Mouse (Mus musculus) kidney, adult 2 months (tissue): ENCODE data around the gene Lipc. TPM values are rescaled to one million over a fixed set of nuclear protein-coding genes. Genes with fewer than 3 reads are reported as not detected.

Experiments used
- DNase-seq: peaks from one replicate; pipeline ENCODE4 v3.0.0; 2021
- H3K27ac ChIP-seq: fragments of 200-500 bp; 2 replicates; pipeline ENCODE4 v1.5.1; 2012; ENCODE audit warnings: low read depth, low read length, control low read depth, inconsistent platforms; ENCODE audit not compliant: insufficient read depth
- H3K27me3 ChIP-seq: fragments of 200-500 bp; replicated peaks from 2 replicates; pipeline ENCODE4 v1.6.1; 2012; ENCODE audit warnings: mild to moderate bottlenecking, moderate library complexity, low read length, inconsistent platforms; ENCODE audit not compliant: control insufficient read depth, insufficient read depth
- H3K36me3 ChIP-seq: fragments of 200-500 bp; 2 replicates; pipeline ENCODE4 v1.6.1; 2012; ENCODE audit warnings: mild to moderate bottlenecking, moderate library complexity, low read length, inconsistent platforms; ENCODE audit not compliant: control insufficient read depth, insufficient read depth
- H3K4me1 ChIP-seq: fragments of 200-500 bp; 2 replicates; pipeline ENCODE4 v1.6.1; 2011; ENCODE audit warnings: low read length; ENCODE audit not compliant: control insufficient read depth, insufficient read depth
- H3K4me3 ChIP-seq: fragments of 200-500 bp; 2 replicates; pipeline ENCODE4 v1.5.1; 2011; ENCODE audit warnings: mild to moderate bottlenecking, low read depth, low read length, control low read depth; ENCODE audit not compliant: insufficient read depth
- CTCF ChIP-seq: fragments of 200-500 bp; conservative IDR thresholded peaks from 2 replicates; pipeline ENCODE4 v1.5.1; 2011; ENCODE audit warnings: low read depth, mild to moderate bottlenecking, control low read depth, low read length, moderate library complexity, mixed read lengths; ENCODE audit not compliant: insufficient read depth, insufficient read length
- POLR2A ChIP-seq: fragments of 200-500 bp; IDR thresholded peaks from one replicate; pipeline ENCODE4 v1.6.1; 2011; ENCODE audit warnings: low read depth, low read length, control low read depth
- WGBS: fragments of 180-500 bp; shearing (Covaris S2); methylation state at CpG from one replicate; pipeline ENCODE4 v1.1.7; 2018; 5-methylcytosine and 5-hydroxymethylcytosine counted together
- polyA plus RNA-seq: library from polyadenylated mRNA; depleted of rRNA; stranded (reverse); fragments of >200 nt; gene quantifications from 2 replicates; pipeline ENCODE4 v1.2.3, GENCODE M21; 2012

Gene Lipc
- polyA plus RNA-seq, 1 experiment = 0.58 TPM

GRCm38 (mm10) chr9:70915356-70915685 lies 36.7 kb downstream of the Lipc start:
- Histone ChIP-seq H3K27ac (no peak overlapping the region), H3K27me3 (no peaks in the 10 kb centered on the region), H3K4me3 (no peak overlapping the region), H3K36me3 (no peaks in the 10 kb centered on the region), H3K4me1 (no peaks in the 10 kb centered on the region)
- no peak for DNase-seq
- WGBS = 84% methylated on average over 2 of the region's 2 CpGs
- no peak for TF ChIP-seq POLR2A
- no peak for TF ChIP-seq CTCF

- H3K27me3 ChIP-seq = no peaks in the 10 kb centered on the region
- no peak overlapping the region for H3K4me3 ChIP-seq
- TF ChIP-seq POLR2A (no peak), CTCF (0 out of 2 replicates have a peak, but pooled peaks have one; percentile 22)
- no peaks in the 10 kb centered on the region for H3K4me1 ChIP-seq
- H3K36me3 ChIP-seq = no peaks in the 10 kb centered on the region
- no peak overlapping the region for H3K27ac ChIP-seq
- 66% methylated on average over 10 of the region's 10 CpGs for WGBS
- DNase-seq = no peak
Measured at GRCm38 (mm10) chr9:70914659-70915355, 37.2 kb downstream of the Lipc start.

DNA sequence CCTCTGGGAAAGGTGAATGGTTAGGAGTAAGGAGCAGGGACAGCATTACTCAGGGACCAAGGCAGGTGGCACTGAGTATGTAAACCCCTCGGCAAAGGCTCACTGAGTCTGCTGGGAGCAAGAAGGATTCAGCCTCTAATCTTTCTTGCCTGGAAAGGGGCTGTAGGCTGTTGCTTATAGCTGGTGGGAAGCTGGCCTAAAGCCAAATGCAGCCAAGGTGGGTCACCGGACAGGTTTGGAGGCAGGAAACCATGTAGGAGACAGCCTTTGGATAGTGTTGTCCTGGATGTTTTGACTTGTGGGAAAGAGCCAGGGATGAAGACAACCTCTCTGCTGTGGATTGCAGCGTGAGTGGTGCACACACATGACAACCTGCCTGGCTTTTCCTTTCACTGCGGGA lies 40.9 kb downstream of the Lipc start:
- Histone ChIP-seq H3K4me3 (no peak overlapping the region), H3K4me1 (no peaks in the 10 kb centered on the region), H3K36me3 (no peaks in the 10 kb centered on the region), H3K27ac (no peak overlapping the region), H3K27me3 (no peaks in the 10 kb centered on the region)
- WGBS = 46% methylated on average over 4 of the region's 4 CpGs
- DNase-seq = no peak
- TF ChIP-seq CTCF = no peak
- TF ChIP-seq POLR2A = no peak

GRCm38 (mm10) chr9:70910351-70910750 lies 41.7 kb downstream of the Lipc start:
- peak; percentile 51 for DNase-seq
- no peak overlapping the region for H3K27ac ChIP-seq
- no peaks in the 10 kb centered on the region for H3K27me3 ChIP-seq
- no peaks in the 10 kb centered on the region for H3K4me1 ChIP-seq
- 57% methylated on average over 6 of the region's 6 CpGs for WGBS
- H3K4me3 ChIP-seq = no peak overlapping the region
- no peak for TF ChIP-seq POLR2A
- H3K36me3 ChIP-seq = no peaks in the 10 kb centered on the region

DNA sequence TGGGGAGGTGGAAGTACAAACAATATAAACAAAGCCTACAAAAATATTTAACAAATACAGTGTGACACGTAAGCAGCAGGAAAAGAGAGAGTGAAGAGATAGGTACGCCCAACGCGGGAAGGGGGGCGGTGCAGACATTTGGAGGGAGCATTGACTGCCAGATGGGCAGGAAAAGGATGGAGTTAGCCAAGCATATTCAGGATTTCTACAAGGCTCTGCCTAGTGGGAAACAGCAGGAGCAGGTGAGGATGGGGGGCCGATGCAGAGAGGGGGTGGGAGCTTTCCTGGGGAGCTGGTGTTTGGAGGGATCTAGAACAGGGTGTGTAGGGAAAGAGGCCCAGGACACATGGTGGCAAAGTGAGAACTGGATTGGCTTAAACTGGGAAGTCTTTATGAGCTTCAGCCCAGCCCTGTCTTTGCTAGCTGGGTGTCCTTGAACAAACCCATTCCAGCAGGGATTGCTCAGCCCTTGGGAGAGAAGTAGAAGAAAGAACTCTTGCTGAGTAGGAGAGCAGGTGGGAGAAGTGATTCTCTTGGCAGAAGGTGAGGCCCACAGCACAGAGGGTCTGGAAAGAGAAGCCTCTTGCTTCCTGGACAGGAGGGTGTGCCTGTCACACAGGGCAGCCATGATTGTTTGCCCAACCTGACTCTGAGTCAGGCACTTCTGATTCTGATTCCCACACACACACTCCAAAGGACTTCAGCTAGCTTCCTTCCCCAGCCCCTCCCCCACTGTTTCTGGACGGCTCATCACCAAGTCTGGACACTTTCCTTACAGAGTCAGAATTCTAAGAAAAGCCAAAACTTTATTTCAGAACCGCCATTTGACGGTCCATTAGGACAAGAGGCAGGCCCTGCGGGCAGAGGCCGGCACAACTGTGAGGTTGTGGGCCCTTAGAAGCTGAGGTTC lies 49.0 kb downstream of the Lipc start:
- Histone ChIP-seq H3K4me1 (no peaks in the 10 kb centered on the region), H3K4me3 (no peak overlapping the region), H3K27me3 (no peaks in the 10 kb centered on the region), H3K36me3 (no peaks in the 10 kb centered on the region), H3K27ac (no peak overlapping the region)
- 94% methylated on average over 11 of the region's 11 CpGs for WGBS
- no peak for TF ChIP-seq CTCF
- no peak for TF ChIP-seq POLR2A
- no peak for DNase-seq

GRCm38 (mm10) chr9:70894201-70894600 lies 57.8 kb downstream of the Lipc start:
- H3K4me1 ChIP-seq = no peaks in the 10 kb centered on the region
- H3K36me3 ChIP-seq = no peaks in the 10 kb centered on the region
- no peak overlapping the region for H3K4me3 ChIP-seq
- H3K27me3 ChIP-seq = no peaks in the 10 kb centered on the region
- H3K27ac ChIP-seq = no peak overlapping the region
- 88% methylated on average over 1 of the region's 1 CpGs for WGBS
- DNase-seq = no peak
- TF ChIP-seq POLR2A (no peak), CTCF (no peak)

- no peaks in the 10 kb centered on the region for H3K27me3 ChIP-seq
- H3K27ac ChIP-seq = no peak overlapping the region
- no peaks in the 10 kb centered on the region for H3K36me3 ChIP-seq
- DNase-seq = no peak
- H3K4me1 ChIP-seq = no peaks in the 10 kb centered on the region
- 55% methylated on average over 3 of the region's 3 CpGs for WGBS
- TF ChIP-seq CTCF (no peak), POLR2A (no peak)
- H3K4me3 ChIP-seq = no peak overlapping the region
Measured at GRCm38 (mm10) chr9:70893526-70893925, 58.5 kb downstream of the Lipc start.
